Comparison of ENCODE assay signal across 27 mouse cellular contexts in genomic region chr14:49755845-49756244, GRCm38 (mm10). TPM values are rescaled to one million over a fixed set of nuclear protein-coding genes. Genes with fewer than 3 reads are reported as not detected.
DNase-seq lines count a peak whose midpoint lies in the region; ATAC-seq and TF ChIP-seq lines count a peak whose summit lies in the region.
"Had no signal": no experiment of that assay in that cellular context is flagged by ENCODE, and none has a peak within 500 bp of the region (broad histone marks: within the 10 kb centered on the region; RNA-seq: fewer than 3 reads in every experiment).

No protein-coding gene starts in this region.

- no peak overlapping the region for H3K9ac ChIP-seq in heart, adult 2 months (ENCODE audit: low read depth, low read length)
- H3K9ac ChIP-seq in midbrain, postnatal 0 days (replicated peaks; ENCODE audit: low read length, poor library complexity, severe bottlenecking) = no peak overlapping the region
- H3K9ac ChIP-seq in midbrain, embryonic 16.5 days (ENCODE audit: low read depth, low read length) = no peak overlapping the region
- H3K9ac ChIP-seq: embryonic facial prominence, embryonic 15.5 days; hindbrain, embryonic 12.5 days; liver, embryonic 13.5 days; lung, embryonic 15.5 days; midbrain, embryonic 15.5 days had no signal

- 77% methylated on average over 1 of the region's 1 CpGs for WGBS in heart, adult 2 months
- 87% methylated on average over 1 of the region's 1 CpGs for WGBS in midbrain, postnatal 0 days
- WGBS in midbrain, embryonic 16.5 days = 100% methylated on average over 1 of the region's 1 CpGs

- DNase-seq in heart, adult 2 months = no peak
- no peak for DNase-seq in heart, postnatal 36 days
- DNase-seq in layer of hippocampus, adult 11-12 months (ENCODE audit: low spot score) = peak; percentile 15
- no peak for DNase-seq in layer of hippocampus, postnatal 10 days (ENCODE audit: low spot score in 2 of 2)
- peak; percentile 54 for DNase-seq in midbrain, postnatal 0 days (ENCODE audit: low spot score)
- no peak for DNase-seq in spleen, adult 18-20 months
- DNase-seq: adrenal gland, adult 8-10 months; cerebellum, adult 9-11 months; gastrocnemius, postnatal 10 days; kidney, postnatal 4 days; liver, embryonic 13.5 days; lung, postnatal 36 days; right cerebral cortex, adult 18-20 months; right cerebral cortex, postnatal 4 days; thymus, adult 2 months; thymus, postnatal 4 days had no signal

- no peaks in the 10 kb centered on the region for H3K4me1 ChIP-seq in heart, adult 2 months (ENCODE audit: control insufficient read depth, insufficient read depth, low read length)
- no peaks in the 10 kb centered on the region for H3K4me1 ChIP-seq in midbrain, postnatal 0 days (ENCODE audit: insufficient read depth, low read length)
- no peaks in the 10 kb centered on the region for H3K4me1 ChIP-seq in midbrain, embryonic 16.5 days (ENCODE audit: control insufficient read depth, insufficient read depth, low read length)
- H3K4me1 ChIP-seq: embryonic facial prominence, embryonic 15.5 days; hindbrain, embryonic 12.5 days; liver, embryonic 13.5 days; lung, embryonic 15.5 days; megakaryocyte, embryonic 14.5 days; midbrain, embryonic 15.5 days had no signal

- TF ChIP-seq POLR2A in heart, adult 2 months (IDR thresholded peaks at IDR 0.05; ENCODE audit: insufficient read depth, low read depth, low read length) = no peak

- peak; percentile 44 for TF ChIP-seq CTCF in heart, adult 2 months (IDR thresholded peaks at IDR 0.05)
- TF ChIP-seq CTCF in midbrain, postnatal 0 days (IDR thresholded peaks at IDR 0.05) = peak; percentile 70

- no peaks in the 10 kb centered on the region for H3K9me3 ChIP-seq in midbrain, postnatal 0 days (ENCODE audit: low read length)
- H3K9me3 ChIP-seq in midbrain, embryonic 16.5 days (replicated peaks; ENCODE audit: control insufficient read depth, low read length, poor library complexity, severe bottlenecking) = no peaks in the 10 kb centered on the region
- H3K9me3 ChIP-seq: embryonic facial prominence, embryonic 15.5 days; hindbrain, embryonic 12.5 days; liver, embryonic 13.5 days; lung, embryonic 15.5 days; megakaryocyte, embryonic 14.5 days; midbrain, embryonic 15.5 days had no signal

- H3K4me2 ChIP-seq in midbrain, postnatal 0 days (ENCODE audit: low read depth, low read length, poor library complexity, severe bottlenecking) = no peak overlapping the region
- H3K4me2 ChIP-seq in midbrain, embryonic 16.5 days (ENCODE audit: low read length) = no peak overlapping the region
- H3K4me2 ChIP-seq: embryonic facial prominence, embryonic 15.5 days; heart, embryonic 11.5 days; hindbrain, embryonic 12.5 days; liver, embryonic 13.5 days; lung, embryonic 15.5 days; midbrain, embryonic 15.5 days had no signal

- no peak for TF ChIP-seq EP300 in heart, adult 2 months (IDR thresholded peaks at IDR 0.05; ENCODE audit: insufficient read depth, low read depth, low read length)

- no peaks in the 10 kb centered on the region for H3K79me2 ChIP-seq in heart, adult 2 months (replicated peaks; ENCODE audit: control insufficient read depth, insufficient read depth, low read length)

- intact Hi-C loops in heart, adult 2 months (cut with DNase I) = no loop called here
- intact Hi-C loops in heart, postnatal 36 days (cut with DNase I) = loop anchor here (2.0 kb wide), 1 partner anchor 79 kb away; no protein-coding TSS in a partner anchor

- no peaks in the 10 kb centered on the region for H3K36me3 ChIP-seq in heart, adult 2 months (ENCODE audit: control insufficient read depth, insufficient read depth, low read length)
- H3K36me3 ChIP-seq in midbrain, postnatal 0 days (ENCODE audit: insufficient read depth, low read length) = peaks cover 5% of the 10 kb centered on the region; the same call in 1 of the 2 replicates
- H3K36me3 ChIP-seq in midbrain, embryonic 16.5 days (ENCODE audit: control insufficient read depth, insufficient read depth, low read length) = 0 out of 2 replicates have a peak, but pooled peaks cover 5% of the 10 kb centered on the region
- H3K36me3 ChIP-seq: embryonic facial prominence, embryonic 15.5 days; hindbrain, embryonic 12.5 days; liver, embryonic 13.5 days; lung, embryonic 15.5 days; midbrain, embryonic 15.5 days had no signal

- ATAC-seq in midbrain, postnatal 0 days (ENCODE audit: low FRiP score) = no peak
- no peak for ATAC-seq in midbrain, embryonic 16.5 days
- ATAC-seq: activated CD4-positive, CD25-positive, alpha-beta regulatory T cell, adult 4 months; inflammation-experienced regulatory T-cells, adult 6 months; midbrain, embryonic 15.5 days had no signal

- no peak overlapping the region for H3K27ac ChIP-seq in heart, adult 2 months
- no peak overlapping the region for H3K27ac ChIP-seq in midbrain, postnatal 0 days (ENCODE audit: low read depth, low read length)
- H3K27ac ChIP-seq in midbrain, embryonic 16.5 days (ENCODE audit: low read length) = no peak overlapping the region
- H3K27ac ChIP-seq: embryonic facial prominence, embryonic 15.5 days; hindbrain, embryonic 12.5 days; liver, embryonic 13.5 days; lung, embryonic 15.5 days; midbrain, embryonic 15.5 days had no signal

- no peaks in the 10 kb centered on the region for H3K27me3 ChIP-seq in heart, adult 2 months (ENCODE audit: control insufficient read depth, insufficient read depth, low read length)
- H3K27me3 ChIP-seq in midbrain, postnatal 0 days (ENCODE audit: insufficient read depth, low read length) = no peaks in the 10 kb centered on the region
- no peaks in the 10 kb centered on the region for H3K27me3 ChIP-seq in midbrain, embryonic 16.5 days (ENCODE audit: control insufficient read depth, insufficient read depth, low read depth, low read length)
- H3K27me3 ChIP-seq: embryonic facial prominence, embryonic 15.5 days; hindbrain, embryonic 12.5 days; liver, embryonic 13.5 days; lung, embryonic 15.5 days; megakaryocyte, embryonic 14.5 days; midbrain, embryonic 15.5 days had no signal

- no peak overlapping the region for H3K4me3 ChIP-seq in heart, adult 2 months
- H3K4me3 ChIP-seq in midbrain, postnatal 0 days (ENCODE audit: low read depth, low read length) = no peak overlapping the region
- no peak overlapping the region for H3K4me3 ChIP-seq in midbrain, embryonic 16.5 days (ENCODE audit: low read depth, low read length)
- H3K4me3 ChIP-seq: embryonic facial prominence, embryonic 15.5 days; hindbrain, embryonic 12.5 days; liver, embryonic 13.5 days; lung, embryonic 15.5 days; megakaryocyte, embryonic 14.5 days; midbrain, embryonic 15.5 days had no signal

RNA-seq across cellular contexts. Expression of gene Armh4, which starts 27.3 kb away (rescaled TPM):
- 10 to 100 TPM in 1 of 2 experiments, 1 to 10 TPM in 1; 9.0 to 10.3 TPM for total RNA-seq in heart, adult 2 months (2021)
- 4.1 and 12.6 TPM in 2 replicates for polyA plus RNA-seq in heart, adult 2 months (2012; rRNA removed)
- total RNA-seq in heart, postnatal 36 days (2021) = 1 to 10 TPM; 6.5 to 8.1 TPM
- 10 to 100 TPM; 34.9 to 36.7 TPM for total RNA-seq in layer of hippocampus, postnatal 10 days (2021)
- 23.3 and 24.6 TPM in 2 replicates for total RNA-seq in midbrain, postnatal 0 days (2014; rRNA removed)
- 17.9 and 18.1 TPM in 2 replicates for polyA plus RNA-seq in midbrain, postnatal 0 days (2015; fragmentation: Nextera tagmentation; extraction: Ambion mirVana)
- 23.2 and 24.4 TPM in 2 replicates for polyA plus RNA-seq in midbrain, embryonic 16.5 days (2015; fragmentation: Nextera tagmentation; extraction: Ambion mirVana)
- total RNA-seq: common myeloid progenitor, adult 5-6 weeks; granulocyte monocyte progenitor cell, adult 5-6 weeks had no signal
- polyA plus RNA-seq: activated CD4-positive, CD25-positive, alpha-beta regulatory T cell, adult 4 months; inflammation-experienced regulatory T-cells, adult 6 months had no signal

Comparison
In these comparisons a context has a peak if more than half of its experiments do, and no peak if none do; other contexts are left out.
1. DNase-seq: peak in layer of hippocampus, adult 11-12 months (single experiment) and midbrain, postnatal 0 days (single experiment); none in heart, adult 2 months (0 of 2), heart, postnatal 36 days (0 of 2), layer of hippocampus, postnatal 10 days (0 of 2) and spleen, adult 18-20 months (0 of 2).